Mouse (Mus musculus) forebrain, embryonic 13.5 days (tissue): ENCODE measurements around the gene Hk2. TPM values are rescaled to one million over a fixed set of nuclear protein-coding genes. Genes with fewer than 3 reads are reported as not detected.

ENCODE experiments used
- ATAC-seq: fragments of 200-750 bp; cut with Nextera tagmentation; 2 replicates; pipeline ENCODE4 v1.8.0; 2017
- H3K27ac ChIP-seq: fragments of 300-500 bp; sonication (generic); 2 replicates; pipeline ENCODE4 v1.5.1; 2015; ENCODE audit warnings: inconsistent platforms, mild to moderate bottlenecking, moderate library complexity
- H3K27me3 ChIP-seq: fragments of 300-500 bp; sonication (generic); 2 replicates; pipeline ENCODE4 v1.6.1; 2015; ENCODE audit warnings: mild to moderate bottlenecking, inconsistent platforms
- H3K36me3 ChIP-seq: fragments of 300-500 bp; sonication (generic); 2 replicates; pipeline ENCODE4 v1.6.1; 2015; ENCODE audit warnings: mild to moderate bottlenecking, inconsistent platforms; ENCODE audit not compliant: poor library complexity, severe bottlenecking
- H3K4me1 ChIP-seq: fragments of 300-500 bp; sonication (generic); 2 replicates; pipeline ENCODE4 v1.6.1; 2015; ENCODE audit warnings: inconsistent platforms
- H3K4me2 ChIP-seq: fragments of 300-500 bp; sonication (generic); 2 replicates; pipeline ENCODE4 v1.6.1; 2015; ENCODE audit warnings: inconsistent platforms, mild to moderate bottlenecking, moderate library complexity
- H3K4me3 ChIP-seq: fragments of 300-500 bp; sonication (generic); 2 replicates; pipeline ENCODE4 v1.5.1; 2015; ENCODE audit warnings: mild to moderate bottlenecking, inconsistent platforms
- H3K9ac ChIP-seq: fragments of 300-500 bp; sonication (generic); 2 replicates; pipeline ENCODE4 v1.6.1; 2015; ENCODE audit warnings: mild to moderate bottlenecking, inconsistent platforms
- H3K9me3 ChIP-seq: fragments of 300-500 bp; sonication (generic); replicated peaks from 2 replicates; pipeline ENCODE4 v1.6.1; 2016; ENCODE audit warnings: inconsistent platforms
- WGBS: fragments of 180-500 bp; shearing (Covaris S2); methylation state at CpG from one replicate; pipeline ENCODE4 v1.1.7; 2015; 5-methylcytosine and 5-hydroxymethylcytosine counted together
- polyA plus RNA-seq: library from polyadenylated mRNA; unstranded; fragments of >200 nt; fragmentation: Nextera tagmentation; extraction: Ambion mirVana; gene quantifications from 2 replicates; pipeline ENCODE4 v1.2.1, GENCODE M21; 2015

The Hk2 gene
- polyA plus RNA-seq, 1 experiment from 2014 or later, result 13.4 TPM

DNA sequence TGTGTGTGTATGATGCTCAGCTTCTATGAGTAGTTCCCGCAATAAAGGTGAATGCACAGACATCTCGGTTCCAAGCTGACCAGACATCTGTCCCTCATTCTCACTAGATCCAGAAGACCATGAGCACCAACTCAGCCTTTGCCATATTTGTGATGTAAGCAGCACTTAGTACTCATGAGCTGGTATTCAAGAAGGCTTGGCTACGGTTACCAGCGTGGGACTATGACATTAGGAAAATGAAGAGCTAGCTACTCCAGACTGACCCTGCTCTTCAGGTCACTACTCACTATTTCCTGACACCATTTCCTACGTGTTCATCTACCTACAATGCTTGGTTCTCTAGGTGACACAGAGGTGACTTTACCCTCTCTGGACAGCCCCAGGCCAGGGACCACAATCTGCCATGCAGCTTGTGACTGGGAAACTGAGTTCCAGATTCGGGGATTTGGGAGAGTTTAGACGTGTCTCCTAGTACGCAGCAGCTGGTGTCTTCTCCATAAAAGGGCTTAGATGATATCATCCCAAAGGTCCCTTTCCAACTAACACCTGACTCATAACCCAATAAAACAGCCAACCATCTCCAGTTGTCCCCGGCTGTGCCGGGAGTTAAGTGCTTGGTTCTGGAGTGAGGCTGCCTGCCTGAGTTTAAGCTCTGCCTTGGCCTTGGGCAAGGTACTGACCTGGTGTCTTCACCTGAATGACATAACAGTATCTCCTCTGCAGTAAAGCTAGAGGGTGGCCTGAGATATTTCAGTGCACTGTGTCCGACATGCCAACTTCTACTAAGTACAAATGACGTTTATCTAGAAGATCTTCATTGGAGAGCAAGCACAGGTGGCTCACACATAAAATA lies 6.3 kb downstream of the Hk2 start:
- WGBS, result 91% methylated on average over 12 of the region's 12 CpGs
- H3K36me3 ChIP-seq, result no peaks in the 10 kb centered on the region
- no peak overlapping the region for H3K27ac ChIP-seq
- H3K9me3 ChIP-seq, result no peaks in the 10 kb centered on the region
- no peak for ATAC-seq
- no peaks in the 10 kb centered on the region for H3K27me3 ChIP-seq
- H3K4me1 ChIP-seq, result peaks cover 26% of the 10 kb centered on the region
- no peak overlapping the region for H3K9ac ChIP-seq
- no peak overlapping the region for H3K4me2 ChIP-seq
- H3K4me3 ChIP-seq, result no peak overlapping the region

- H3K9me3 ChIP-seq, result no peaks in the 10 kb centered on the region
- H3K9ac ChIP-seq, result no peak overlapping the region
- H3K4me2 ChIP-seq, result no peak overlapping the region
- H3K4me3 ChIP-seq, result no peak overlapping the region
- ATAC-seq, result no peak
- H3K4me1 ChIP-seq, result peaks cover 16% of the 10 kb centered on the region
- H3K27ac ChIP-seq, result no peak overlapping the region
- 78% methylated on average over 4 of the region's 4 CpGs for WGBS
- no peaks in the 10 kb centered on the region for H3K36me3 ChIP-seq
- H3K27me3 ChIP-seq, result no peaks in the 10 kb centered on the region
These were observed 7.6 kb downstream of the Hk2 start for GRCm38 (mm10) chr6:82766636-82767035.

- no peaks in the 10 kb centered on the region for H3K27me3 ChIP-seq
- H3K9me3 ChIP-seq, result no peaks in the 10 kb centered on the region
- WGBS, result 93% methylated on average over 2 of the region's 2 CpGs
- H3K36me3 ChIP-seq, result no peaks in the 10 kb centered on the region
- H3K4me2 ChIP-seq, result no peak overlapping the region
- no peak for ATAC-seq
- 0 out of 2 replicates have a peak, but pooled peaks cover 5% of the 10 kb centered on the region for H3K4me1 ChIP-seq
- H3K27ac ChIP-seq, result no peak overlapping the region
- H3K4me3 ChIP-seq, result no peak overlapping the region
- no peak overlapping the region for H3K9ac ChIP-seq
These were observed 9.0 kb downstream of the Hk2 start for GRCm38 (mm10) chr6:82765261-82765660.

- no peaks in the 10 kb centered on the region for H3K9me3 ChIP-seq
- ATAC-seq, result no peak
These were observed 10.3 kb downstream of the Hk2 start for GRCm38 (mm10) chr6:82763871-82764503.

GRCm38 (mm10) chr6:82762728-82763127 lies 11.5 kb downstream of the Hk2 start:
- no peak for ATAC-seq
- Histone ChIP-seq H3K4me1 (0 out of 2 replicates have a peak, but pooled peaks cover 5% of the 10 kb centered on the region), H3K36me3 (peaks cover 11% of the 10 kb centered on the region; the same call in 1 of the 2 replicates), H3K4me2 (no peak overlapping the region), H3K9me3 (no peaks in the 10 kb centered on the region), H3K27ac (no peak overlapping the region), H3K27me3 (no peaks in the 10 kb centered on the region), H3K9ac (no peak overlapping the region), H3K4me3 (no peak overlapping the region)
- WGBS, result 78% methylated on average over 2 of the region's 2 CpGs

More at GRCm38 (mm10) chr6:82763871-82764503, 10.3 kb downstream of the Hk2 start:
- H3K27ac ChIP-seq, result no peak overlapping the region
- no peak overlapping the region for H3K4me3 ChIP-seq
- H3K4me2 ChIP-seq, result no peak overlapping the region
- H3K4me1 ChIP-seq, result 0 out of 2 replicates have a peak, but pooled peaks cover 5% of the 10 kb centered on the region
- no peaks in the 10 kb centered on the region for H3K27me3 ChIP-seq
- H3K36me3 ChIP-seq, result peaks cover 11% of the 10 kb centered on the region; the same call in 1 of the 2 replicates
- no peak overlapping the region for H3K9ac ChIP-seq
- WGBS, result 58% methylated on average over 9 of the region's 9 CpGs

DNA sequence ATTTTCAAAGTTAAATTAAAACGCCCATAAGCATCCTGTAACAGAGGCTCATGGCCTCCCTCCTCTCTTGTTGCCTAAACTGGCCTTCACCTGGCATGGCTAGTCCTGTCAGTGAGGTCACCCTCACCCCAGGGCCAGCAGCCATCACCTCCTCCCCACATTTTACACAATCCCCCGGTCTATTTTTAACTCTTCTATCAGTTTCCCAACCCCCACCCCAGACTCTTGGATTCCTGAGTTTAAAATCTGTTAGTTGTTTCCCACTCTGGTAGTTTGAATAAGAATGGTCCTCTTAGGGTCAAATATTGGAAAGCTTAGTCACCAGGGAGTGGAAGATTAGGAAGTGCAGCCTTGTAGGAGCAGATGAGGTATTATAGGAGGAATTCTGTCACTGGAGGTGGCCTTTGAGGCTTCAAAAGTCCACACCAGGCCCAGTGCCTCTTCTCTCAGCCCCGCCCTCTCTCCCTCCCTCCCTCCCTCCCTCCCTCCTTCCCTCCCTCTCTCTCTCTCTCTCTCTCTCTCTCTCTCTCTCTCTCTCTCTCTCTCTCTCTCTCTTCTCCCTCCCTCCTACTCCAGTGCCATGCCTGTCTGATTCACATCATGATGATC lies 13.4 kb downstream of the Hk2 start:
- Histone ChIP-seq H3K36me3 (peaks cover 11% of the 10 kb centered on the region; the same call in 1 of the 2 replicates), H3K27ac (no peak overlapping the region), H3K4me3 (no peak overlapping the region), H3K9me3 (no peaks in the 10 kb centered on the region), H3K4me1 (0 out of 2 replicates have a peak, but pooled peaks cover 5% of the 10 kb centered on the region), H3K27me3 (no peaks in the 10 kb centered on the region), H3K4me2 (no peak overlapping the region), H3K9ac (no peak overlapping the region)
- ATAC-seq, result no peak
- 79% methylated on average over 3 of the region's 3 CpGs for WGBS

DNA sequence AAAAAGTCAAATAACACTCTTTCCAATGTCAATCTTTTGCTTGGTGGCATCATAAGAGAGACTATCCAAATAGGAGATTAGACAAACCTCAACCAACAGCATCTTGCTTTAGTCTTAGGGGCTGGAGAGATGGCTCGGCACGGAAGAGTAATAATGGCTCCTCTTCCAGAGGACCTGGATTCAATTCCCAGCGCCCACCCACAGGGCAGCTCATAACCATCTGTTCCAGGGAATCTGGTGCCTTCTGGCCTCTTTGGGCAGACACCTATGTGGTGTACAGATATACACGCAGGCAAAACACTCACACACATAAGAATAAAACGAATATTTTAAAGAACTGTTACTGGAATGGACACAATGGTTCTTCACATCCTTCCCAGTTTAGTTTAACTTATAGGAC lies 15.0 kb downstream of the Hk2 start:
- 94% methylated on average over 5 of the region's 5 CpGs for WGBS
- Histone ChIP-seq H3K9me3 (no peaks in the 10 kb centered on the region), H3K4me3 (no peak overlapping the region), H3K27me3 (no peaks in the 10 kb centered on the region), H3K36me3 (peaks cover 11% of the 10 kb centered on the region; the same call in 1 of the 2 replicates), H3K9ac (no peak overlapping the region), H3K27ac (no peak overlapping the region), H3K4me1 (0 out of 2 replicates have a peak, but pooled peaks cover 5% of the 10 kb centered on the region), H3K4me2 (no peak overlapping the region)
- ATAC-seq, result no peak

DNA sequence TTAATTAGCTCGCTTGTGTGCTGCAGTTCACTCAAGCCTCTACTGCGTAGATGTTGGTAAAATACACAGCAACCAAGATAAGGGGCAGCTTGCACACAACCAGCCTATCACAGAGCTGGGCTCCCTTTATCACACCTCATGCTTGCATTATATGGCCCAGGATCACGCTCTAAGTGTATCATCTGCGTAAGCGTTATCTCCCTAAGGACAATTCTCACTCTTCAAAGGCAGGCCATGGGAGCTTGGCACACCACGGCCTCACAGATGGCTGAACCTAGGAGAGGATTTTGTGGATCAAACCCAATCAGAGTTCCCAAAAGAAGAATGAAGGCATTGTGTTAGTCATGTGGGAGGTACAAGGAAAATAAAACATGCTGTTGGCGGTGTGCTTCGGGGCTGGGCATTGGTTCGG lies 17.4 kb downstream of the Hk2 start:
- no peak overlapping the region for H3K27ac ChIP-seq
- peaks cover 11% of the 10 kb centered on the region; the same call in 1 of the 2 replicates for H3K36me3 ChIP-seq
- no peak overlapping the region for H3K9ac ChIP-seq
- WGBS, result 88% methylated on average over 9 of the region's 9 CpGs
- no peak for ATAC-seq
- H3K4me3 ChIP-seq, result no peak overlapping the region
- H3K4me1 ChIP-seq, result no peaks in the 10 kb centered on the region
- H3K4me2 ChIP-seq, result no peak overlapping the region
- no peaks in the 10 kb centered on the region for H3K9me3 ChIP-seq
- no peaks in the 10 kb centered on the region for H3K27me3 ChIP-seq

DNA sequence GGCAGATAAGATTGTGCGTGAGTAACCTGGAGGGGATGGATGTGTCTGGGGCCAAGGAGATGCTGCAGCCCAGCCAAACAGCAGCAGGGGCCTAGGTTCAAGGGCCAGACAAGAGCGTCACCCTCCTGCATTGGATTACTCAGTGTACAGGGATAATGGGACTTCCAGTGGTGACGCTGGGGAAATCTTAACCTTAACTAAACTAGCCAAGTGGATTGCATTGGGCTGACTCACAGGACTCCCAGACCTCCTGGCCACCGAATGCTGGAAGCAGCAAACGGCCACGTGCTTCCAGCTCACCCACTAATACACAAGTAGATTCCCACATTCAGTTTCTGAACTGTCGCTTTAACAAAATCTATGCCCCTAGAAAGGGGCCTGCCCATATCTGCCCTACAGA lies 18.0 kb downstream of the Hk2 start:
- Histone ChIP-seq H3K4me3 (no peak overlapping the region), H3K4me2 (no peak overlapping the region), H3K27ac (no peak overlapping the region), H3K27me3 (no peaks in the 10 kb centered on the region), H3K36me3 (peaks cover 11% of the 10 kb centered on the region; the same call in 1 of the 2 replicates), H3K9me3 (no peaks in the 10 kb centered on the region), H3K4me1 (no peaks in the 10 kb centered on the region), H3K9ac (no peak overlapping the region)
- WGBS, result 95% methylated on average over 7 of the region's 7 CpGs
- no peak for ATAC-seq

- Histone ChIP-seq H3K27ac (no peak overlapping the region), H3K27me3 (no peaks in the 10 kb centered on the region), H3K9ac (no peak overlapping the region), H3K4me1 (no peaks in the 10 kb centered on the region), H3K36me3 (peaks cover 11% of the 10 kb centered on the region; the same call in 1 of the 2 replicates), H3K4me3 (no peak overlapping the region), H3K4me2 (no peak overlapping the region), H3K9me3 (no peaks in the 10 kb centered on the region)
- WGBS, result 44% methylated on average over 2 of the region's 2 CpGs
- no peak for ATAC-seq
These were observed 18.9 kb downstream of the Hk2 start for GRCm38 (mm10) chr6:82755338-82755737.

GRCm38 (mm10) chr6:82754769-82755168 lies 19.5 kb downstream of the Hk2 start:
- H3K9ac ChIP-seq, result no peak overlapping the region
- H3K4me1 ChIP-seq, result no peaks in the 10 kb centered on the region
- 94% methylated on average over 6 of the region's 6 CpGs for WGBS
- no peak for ATAC-seq
- no peaks in the 10 kb centered on the region for H3K27me3 ChIP-seq
- no peak overlapping the region for H3K27ac ChIP-seq
- no peaks in the 10 kb centered on the region for H3K9me3 ChIP-seq
- H3K36me3 ChIP-seq, result peaks cover 8% of the 10 kb centered on the region; the same call in 1 of the 2 replicates
- no peak overlapping the region for H3K4me3 ChIP-seq
- no peak overlapping the region for H3K4me2 ChIP-seq
